Mouse (Mus musculus) hindbrain, embryonic 13.5 days (tissue): Measurements from ENCODE around the gene Spaca4. TPM values are rescaled to one million over a fixed set of nuclear protein-coding genes. Genes with fewer than 3 reads are reported as not detected.

Experiments
- ATAC-seq: fragments of 200-750 bp; cut with Nextera tagmentation; 2 replicates; pipeline ENCODE4 v1.8.0; 2017; ENCODE audit warnings: moderate TSS enrichment; ENCODE audit not compliant: low FRiP score
- H3K27ac ChIP-seq: fragments of 300-500 bp; sonication (generic); 2 replicates; pipeline ENCODE4 v1.5.1; 2015; ENCODE audit warnings: inconsistent platforms, mild to moderate bottlenecking, moderate library complexity
- H3K27me3 ChIP-seq: fragments of 300-500 bp; sonication (generic); 2 replicates; pipeline ENCODE4 v1.6.1; 2015; ENCODE audit warnings: mild to moderate bottlenecking, inconsistent platforms
- H3K36me3 ChIP-seq: fragments of 300-500 bp; sonication (generic); 2 replicates; pipeline ENCODE4 v1.6.1; 2015; ENCODE audit warnings: mild to moderate bottlenecking, inconsistent platforms
- H3K4me1 ChIP-seq: fragments of 300-500 bp; sonication (generic); replicated peaks from 2 replicates; pipeline ENCODE4 v1.6.1; 2015; ENCODE audit warnings: inconsistent platforms
- H3K4me2 ChIP-seq: fragments of 300-500 bp; sonication (generic); 2 replicates; pipeline ENCODE4 v1.6.1; 2015; ENCODE audit warnings: inconsistent platforms, mild to moderate bottlenecking, moderate library complexity
- H3K4me3 ChIP-seq: fragments of 300-500 bp; sonication (generic); 2 replicates; pipeline ENCODE4 v1.5.1; 2015; ENCODE audit warnings: mild to moderate bottlenecking, inconsistent platforms
- H3K9ac ChIP-seq: fragments of 300-500 bp; sonication (generic); 2 replicates; pipeline ENCODE4 v1.6.1; 2015; ENCODE audit warnings: mild to moderate bottlenecking, inconsistent platforms
- H3K9me3 ChIP-seq: fragments of 300-500 bp; sonication (generic); 2 replicates; pipeline ENCODE4 v1.6.1; 2016; ENCODE audit warnings: inconsistent platforms
- WGBS: fragments of 180-500 bp; shearing (Covaris S2); methylation state at CpG from one replicate; pipeline ENCODE4 v1.1.7; 2015; 5-methylcytosine and 5-hydroxymethylcytosine counted together
- polyA plus RNA-seq: library from polyadenylated mRNA; unstranded; fragments of >200 nt; fragmentation: Nextera tagmentation; extraction: Ambion mirVana; gene quantifications from 2 replicates; pipeline ENCODE4 v1.2.1, GENCODE M21; 2015

The Spaca4 gene
- not detected in 2 replicates for polyA plus RNA-seq

- ATAC-seq, result no peak
- peaks cover 16% of the 10 kb centered on the region; the same call in 1 of the 2 replicates for H3K4me1 ChIP-seq
- H3K9me3 ChIP-seq, result no peaks in the 10 kb centered on the region
- peaks cover 80% of the 10 kb centered on the region for H3K36me3 ChIP-seq
- 95% methylated on average over 11 of the region's 11 CpGs for WGBS
- no peak within 1 kb of the TSS for H3K27ac ChIP-seq
- H3K9ac ChIP-seq, result 0 out of 2 replicates have a peak within 1 kb of the TSS, but pooled peaks have one; percentile 4
- no peak within 1 kb of the TSS for H3K4me2 ChIP-seq
- no peaks in the 10 kb centered on the region for H3K27me3 ChIP-seq
- no peak within 1 kb of the TSS for H3K4me3 ChIP-seq
These were observed at the start of gene Spaca4 for GRCm38 (mm10) chr7:45725713-45726112. Spaca4 (minus strand) TSS chr7:45725813.

- no peak for ATAC-seq
- Histone ChIP-seq H3K27ac (no peak overlapping the region), H3K4me2 (no peak overlapping the region), H3K9ac (no peak overlapping the region), H3K4me3 (no peak overlapping the region), H3K27me3 (peaks cover 33% of the 10 kb centered on the region; the same call in 1 of the 2 replicates), H3K4me1 (peaks cover 8% of the 10 kb centered on the region), H3K36me3 (no peaks in the 10 kb centered on the region), H3K9me3 (no peaks in the 10 kb centered on the region)
- WGBS, result 82% methylated on average over 7 of the region's 7 CpGs
These were observed 49.6 kb upstream of the Spaca4 start for GRCm38 (mm10) chr7:45775237-45775636.

- Histone ChIP-seq H3K9ac (no peak overlapping the region), H3K4me2 (no peak overlapping the region), H3K27ac (no peak overlapping the region), H3K9me3 (no peaks in the 10 kb centered on the region), H3K4me3 (no peak overlapping the region), H3K4me1 (no peaks in the 10 kb centered on the region), H3K36me3 (no peaks in the 10 kb centered on the region), H3K27me3 (peaks cover 21% of the 10 kb centered on the region; the same call in 1 of the 2 replicates)
- WGBS, result 65% methylated on average over 4 of the region's 4 CpGs
- ATAC-seq, result no peak
These were observed 45.5 kb upstream of the Spaca4 start for GRCm38 (mm10) chr7:45771101-45771500.

GRCm38 (mm10) chr7:45770427-45771082 lies 44.9 kb upstream of the Spaca4 start:
- H3K4me3 ChIP-seq, result no peak overlapping the region
- H3K27me3 ChIP-seq, result peaks cover 17% of the 10 kb centered on the region; the same call in 1 of the 2 replicates
- 78% methylated on average over 8 of the region's 8 CpGs for WGBS
- H3K4me1 ChIP-seq, result no peaks in the 10 kb centered on the region
- ATAC-seq, result no peak
- no peak overlapping the region for H3K4me2 ChIP-seq
- no peaks in the 10 kb centered on the region for H3K9me3 ChIP-seq
- H3K27ac ChIP-seq, result no peak overlapping the region
- H3K9ac ChIP-seq, result no peak overlapping the region
- no peaks in the 10 kb centered on the region for H3K36me3 ChIP-seq

GRCm38 (mm10) chr7:45767500-45767899 lies 41.9 kb upstream of the Spaca4 start:
- 91% methylated on average over 6 of the region's 6 CpGs for WGBS
- Histone ChIP-seq H3K4me1 (no peaks in the 10 kb centered on the region), H3K9me3 (no peaks in the 10 kb centered on the region), H3K9ac (no peak overlapping the region), H3K4me2 (no peak overlapping the region), H3K4me3 (no peak overlapping the region), H3K36me3 (no peaks in the 10 kb centered on the region), H3K27ac (no peak overlapping the region), H3K27me3 (0 out of 2 replicates have a peak, but pooled peaks cover 8% of the 10 kb centered on the region)
- no peak for ATAC-seq

GRCm38 (mm10) chr7:45766764-45767163 lies 41.2 kb upstream of the Spaca4 start:
- 0 out of 2 replicates have a peak, but pooled peaks cover 8% of the 10 kb centered on the region for H3K27me3 ChIP-seq
- no peak overlapping the region for H3K27ac ChIP-seq
- WGBS, result 53% methylated on average over 8 of the region's 8 CpGs
- H3K4me1 ChIP-seq, result no peaks in the 10 kb centered on the region
- no peak for ATAC-seq
- H3K4me2 ChIP-seq, result no peak overlapping the region
- no peak overlapping the region for H3K4me3 ChIP-seq
- no peaks in the 10 kb centered on the region for H3K36me3 ChIP-seq
- H3K9ac ChIP-seq, result no peak overlapping the region
- H3K9me3 ChIP-seq, result no peaks in the 10 kb centered on the region

- H3K4me1 ChIP-seq, result no peaks in the 10 kb centered on the region
- no peak overlapping the region for H3K27ac ChIP-seq
- no peak for ATAC-seq
- no peak overlapping the region for H3K4me2 ChIP-seq
- 57% methylated on average over 8 of the region's 8 CpGs for WGBS
- peaks cover 6% of the 10 kb centered on the region; the same call in 1 of the 2 replicates for H3K27me3 ChIP-seq
- no peak overlapping the region for H3K4me3 ChIP-seq
- H3K36me3 ChIP-seq, result no peaks in the 10 kb centered on the region
- H3K9ac ChIP-seq, result no peak overlapping the region
- no peaks in the 10 kb centered on the region for H3K9me3 ChIP-seq
These were observed 40.4 kb upstream of the Spaca4 start for GRCm38 (mm10) chr7:45765995-45766394.

- H3K4me3 ChIP-seq, result no peak overlapping the region
- H3K9me3 ChIP-seq, result no peaks in the 10 kb centered on the region
- no peak overlapping the region for H3K4me2 ChIP-seq
- 59% methylated on average over 5 of the region's 5 CpGs for WGBS
- H3K36me3 ChIP-seq, result no peaks in the 10 kb centered on the region
- no peak overlapping the region for H3K27ac ChIP-seq
- H3K27me3 ChIP-seq, result peaks cover 42% of the 10 kb centered on the region
- no peak overlapping the region for H3K9ac ChIP-seq
- ATAC-seq, result no peak
- peaks cover 11% of the 10 kb centered on the region for H3K4me1 ChIP-seq
These were observed 34.5 kb upstream of the Spaca4 start for GRCm38 (mm10) chr7:45760151-45760550.

GRCm38 (mm10) chr7:45759400-45759799 lies 33.8 kb upstream of the Spaca4 start:
- peak overlapping the region; percentile 60 for H3K9ac ChIP-seq
- H3K4me1 ChIP-seq, result peaks cover 11% of the 10 kb centered on the region
- ATAC-seq, result peak; percentile 13; the same call in 1 of the 2 replicates
- H3K36me3 ChIP-seq, result no peaks in the 10 kb centered on the region
- peaks cover 42% of the 10 kb centered on the region for H3K27me3 ChIP-seq
- H3K27ac ChIP-seq, result no peak overlapping the region
- H3K4me2 ChIP-seq, result peak overlapping the region; percentile 41
- no peaks in the 10 kb centered on the region for H3K9me3 ChIP-seq
- WGBS, result 7% methylated on average over 23 of the region's 27 CpGs
- H3K4me3 ChIP-seq, result 0 out of 2 replicates have a peak overlapping the region, but pooled peaks have one; percentile 17

- H3K9ac ChIP-seq, result no peak overlapping the region
- no peak overlapping the region for H3K4me3 ChIP-seq
- H3K27ac ChIP-seq, result no peak overlapping the region
- peaks cover 11% of the 10 kb centered on the region for H3K4me1 ChIP-seq
- H3K4me2 ChIP-seq, result no peak overlapping the region
- H3K27me3 ChIP-seq, result peaks cover 41% of the 10 kb centered on the region
- ATAC-seq, result no peak
- H3K36me3 ChIP-seq, result no peaks in the 10 kb centered on the region
- no peaks in the 10 kb centered on the region for H3K9me3 ChIP-seq
- 57% methylated on average over 6 of the region's 6 CpGs for WGBS
These were observed 30.1 kb upstream of the Spaca4 start for GRCm38 (mm10) chr7:45755703-45756102.

GRCm38 (mm10) chr7:45750162-45750561 lies 24.5 kb upstream of the Spaca4 start:
- Histone ChIP-seq H3K27ac (no peak overlapping the region), H3K9me3 (no peaks in the 10 kb centered on the region), H3K4me3 (no peak overlapping the region), H3K4me1 (peaks cover 8% of the 10 kb centered on the region), H3K4me2 (no peak overlapping the region), H3K27me3 (0 out of 2 replicates have a peak, but pooled peaks cover 3% of the 10 kb centered on the region), H3K36me3 (no peaks in the 10 kb centered on the region), H3K9ac (no peak overlapping the region)
- WGBS, result 84% methylated on average over 9 of the region's 9 CpGs
- ATAC-seq, result no peak

- no peak for ATAC-seq
- Histone ChIP-seq H3K36me3 (no peaks in the 10 kb centered on the region), H3K9me3 (no peaks in the 10 kb centered on the region), H3K27ac (no peak overlapping the region), H3K4me3 (no peak overlapping the region), H3K27me3 (0 out of 2 replicates have a peak, but pooled peaks cover 3% of the 10 kb centered on the region), H3K9ac (0 out of 2 replicates have a peak overlapping the region, but pooled peaks have one; percentile 43), H3K4me2 (no peak overlapping the region), H3K4me1 (peaks cover 8% of the 10 kb centered on the region)
- 50% methylated on average over 8 of the region's 10 CpGs for WGBS
These were observed 23.8 kb upstream of the Spaca4 start for GRCm38 (mm10) chr7:45749401-45749800.

GRCm38 (mm10) chr7:45748110-45748509 lies 22.5 kb upstream of the Spaca4 start:
- H3K27ac ChIP-seq, result no peak overlapping the region
- H3K9me3 ChIP-seq, result no peaks in the 10 kb centered on the region
- H3K9ac ChIP-seq, result no peak overlapping the region
- 0 out of 2 replicates have a peak, but pooled peaks cover under 1% of the 10 kb centered on the region for H3K27me3 ChIP-seq
- H3K4me3 ChIP-seq, result no peak overlapping the region
- H3K4me2 ChIP-seq, result no peak overlapping the region
- peaks cover 8% of the 10 kb centered on the region for H3K4me1 ChIP-seq
- H3K36me3 ChIP-seq, result no peaks in the 10 kb centered on the region
- WGBS, result 78% methylated on average over 7 of the region's 7 CpGs
- no peak for ATAC-seq
